Mouse (Mus musculus): ENCODE results near the gene Cplx2. TPM values are rescaled to one million over a fixed set of nuclear protein-coding genes. Genes with fewer than 3 reads are reported as not detected.

The Cplx2 gene
- polyA plus RNA-seq, 1 experiment = 1.9 TPM

DNA sequence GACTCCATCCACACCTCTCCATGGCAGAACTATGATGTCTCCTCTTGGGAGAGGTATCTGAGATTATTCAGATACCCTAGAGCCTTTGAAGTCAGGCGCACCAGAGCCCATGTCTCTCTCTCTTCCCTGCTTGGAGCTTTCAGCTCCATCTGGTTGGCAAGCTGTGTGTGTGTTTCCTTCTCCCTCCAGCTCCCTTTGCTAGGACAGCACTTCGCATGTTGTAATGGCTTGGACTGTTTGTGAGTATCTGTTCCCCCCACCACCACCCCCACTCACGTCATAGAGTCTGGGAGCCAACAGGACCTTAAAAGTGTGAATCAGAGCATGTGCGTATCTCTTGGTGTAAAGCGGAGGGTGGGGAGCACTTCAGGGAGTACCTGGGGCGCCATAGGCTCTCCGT is 6.5 kb upstream of the Cplx2 start:
- Histone ChIP-seq H3K27me3 (ENCODE audit: control insufficient read depth, insufficient read depth, low read length) (no peaks in the 10 kb centered on the region), H3K36me3 (ENCODE audit: control insufficient read depth, insufficient read depth, low read length) (no peaks in the 10 kb centered on the region), H3K4me1 (replicated peaks; ENCODE audit: control insufficient read depth, insufficient read depth, low read length) (no peaks in the 10 kb centered on the region), H3K4me3 (ENCODE audit: control insufficient read depth, insufficient read depth, low read length) (no peak overlapping the region), H3K27ac (ENCODE audit: control insufficient read depth, insufficient read depth, low read length) (no peak overlapping the region)
- TF ChIP-seq POLR2A (IDR thresholded peaks at IDR 0.05; ENCODE audit: control insufficient read depth, extremely low read depth, insufficient read depth, low read length, poor library complexity) = no peak
- no peak for TF ChIP-seq CTCF (IDR thresholded peaks at IDR 0.05; ENCODE audit: borderline replicate concordance, control insufficient read depth, extremely low read depth, insufficient read depth, low read length, poor library complexity)
- WGBS = 86% methylated on average over 7 of the region's 7 CpGs
- DNase-seq = no peak

DNA sequence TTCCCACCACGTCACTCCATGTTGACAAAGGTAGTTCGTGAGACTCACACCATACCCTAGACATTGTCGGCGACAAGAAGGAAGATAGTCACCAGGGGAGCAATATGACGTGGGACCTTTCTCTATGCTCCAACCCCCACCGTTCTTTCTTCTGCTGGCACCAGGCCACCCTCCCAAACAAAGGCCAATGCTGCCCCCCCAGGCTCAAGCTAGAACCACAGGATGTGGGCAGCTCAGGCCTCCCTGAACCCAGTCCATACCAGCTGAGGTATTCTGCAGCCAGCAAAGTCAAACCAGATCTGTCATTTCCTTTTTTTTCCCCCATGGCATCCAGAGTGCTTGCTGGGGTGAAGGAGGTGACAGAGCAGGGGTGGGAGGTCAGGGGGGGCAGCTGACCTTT is 3.4 kb upstream of the Cplx2 start:
- Histone ChIP-seq H3K27ac (ENCODE audit: control insufficient read depth, insufficient read depth, low read length) (no peak overlapping the region), H3K36me3 (ENCODE audit: control insufficient read depth, insufficient read depth, low read length) (no peaks in the 10 kb centered on the region), H3K27me3 (ENCODE audit: control insufficient read depth, insufficient read depth, low read length) (no peaks in the 10 kb centered on the region), H3K4me1 (replicated peaks; ENCODE audit: control insufficient read depth, insufficient read depth, low read length) (no peaks in the 10 kb centered on the region), H3K4me3 (ENCODE audit: control insufficient read depth, insufficient read depth, low read length) (no peak overlapping the region)
- 74% methylated on average over 6 of the region's 6 CpGs for WGBS
- TF ChIP-seq POLR2A (IDR thresholded peaks at IDR 0.05; ENCODE audit: control insufficient read depth, extremely low read depth, insufficient read depth, low read length, poor library complexity) (no peak), CTCF (IDR thresholded peaks at IDR 0.05; ENCODE audit: borderline replicate concordance, control insufficient read depth, extremely low read depth, insufficient read depth, low read length, poor library complexity) (no peak)
- DNase-seq = no peak

DNA sequence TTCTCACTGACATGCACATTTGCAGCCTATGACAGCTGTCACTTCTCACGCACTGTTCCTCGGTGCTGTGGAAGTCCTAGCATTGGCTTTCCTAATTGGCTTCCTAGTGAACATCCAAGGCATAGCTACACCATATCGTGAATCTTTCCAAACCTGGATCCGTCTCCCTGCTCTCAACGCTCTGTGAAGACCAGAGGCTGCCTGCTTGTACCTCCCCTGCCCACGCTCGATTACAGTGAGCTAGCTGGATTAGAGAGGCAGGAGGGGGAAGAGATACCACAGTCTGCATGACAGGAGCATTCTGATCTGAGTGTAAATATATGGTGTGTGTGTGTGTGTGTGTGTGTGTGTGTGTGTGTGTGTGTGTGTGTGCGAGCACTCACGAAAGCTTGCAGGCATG is 3.0 kb upstream of the Cplx2 start:
- DNase-seq = no peak
- 92% methylated on average over 9 of the region's 9 CpGs for WGBS
- Histone ChIP-seq H3K4me3 (ENCODE audit: control insufficient read depth, insufficient read depth, low read length) (no peak overlapping the region), H3K27ac (ENCODE audit: control insufficient read depth, insufficient read depth, low read length) (no peak overlapping the region), H3K4me1 (replicated peaks; ENCODE audit: control insufficient read depth, insufficient read depth, low read length) (no peaks in the 10 kb centered on the region), H3K27me3 (ENCODE audit: control insufficient read depth, insufficient read depth, low read length) (no peaks in the 10 kb centered on the region), H3K36me3 (ENCODE audit: control insufficient read depth, insufficient read depth, low read length) (no peaks in the 10 kb centered on the region)
- TF ChIP-seq POLR2A (IDR thresholded peaks at IDR 0.05; ENCODE audit: control insufficient read depth, extremely low read depth, insufficient read depth, low read length, poor library complexity) = no peak
- TF ChIP-seq CTCF (IDR thresholded peaks at IDR 0.05; ENCODE audit: borderline replicate concordance, control insufficient read depth, extremely low read depth, insufficient read depth, low read length, poor library complexity) = no peak

DNA sequence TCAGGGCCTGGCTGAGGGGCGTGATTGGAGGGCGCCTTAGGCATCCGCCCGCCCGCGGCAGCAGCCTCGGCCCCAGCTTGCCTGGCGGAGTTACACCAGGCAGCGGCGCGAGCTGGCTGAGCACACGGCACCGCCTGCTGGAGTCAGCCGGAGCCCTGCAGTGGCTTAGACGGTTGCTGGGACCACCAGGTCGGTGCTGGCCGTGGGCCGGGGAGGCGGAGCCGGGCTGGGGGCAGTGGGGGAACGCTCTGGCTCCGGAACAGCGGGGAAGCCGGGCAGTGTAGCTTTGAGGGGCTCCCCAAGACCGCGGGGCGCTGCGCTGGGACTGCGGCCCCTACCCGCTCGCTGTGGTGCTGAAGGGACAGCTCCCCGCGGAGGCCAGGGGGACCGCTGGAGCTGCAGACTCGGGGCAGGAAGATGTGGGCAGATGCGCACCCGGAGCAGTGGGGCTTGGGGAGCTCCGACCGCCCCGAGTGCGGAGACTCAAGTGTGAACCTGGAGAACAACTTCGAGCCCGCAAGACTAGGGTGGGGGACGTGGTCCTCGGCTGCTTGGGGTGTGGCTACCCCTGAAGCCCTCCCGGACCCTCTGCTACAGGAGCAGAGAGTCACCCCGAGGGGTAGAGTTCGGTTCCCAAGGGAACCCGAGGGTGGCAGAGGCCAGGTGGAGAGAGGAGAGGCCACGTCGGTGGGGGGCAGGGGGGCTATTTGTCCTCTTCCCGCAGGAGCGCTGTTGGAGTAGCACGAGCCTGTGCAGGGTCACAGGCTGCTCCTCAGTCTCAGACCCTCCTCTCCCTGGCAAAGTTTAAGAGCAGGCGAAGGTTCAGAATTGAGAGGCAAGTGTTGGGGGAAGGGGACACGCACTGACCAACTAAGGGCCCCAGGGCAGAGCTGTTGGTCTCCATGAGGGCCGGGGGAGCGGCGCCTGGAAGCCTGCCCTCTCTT is 510 bp downstream of the Cplx2 start:
- Histone ChIP-seq H3K36me3 (ENCODE audit: control insufficient read depth, insufficient read depth, low read length) (no peaks in the 10 kb centered on the region), H3K4me3 (ENCODE audit: control insufficient read depth, insufficient read depth, low read length) (no peak overlapping the region), H3K27ac (ENCODE audit: control insufficient read depth, insufficient read depth, low read length) (no peak overlapping the region), H3K27me3 (ENCODE audit: control insufficient read depth, insufficient read depth, low read length) (no peaks in the 10 kb centered on the region), H3K4me1 (replicated peaks; ENCODE audit: control insufficient read depth, insufficient read depth, low read length) (no peaks in the 10 kb centered on the region)
- peak; percentile 84 for DNase-seq
- no peak for TF ChIP-seq CTCF (IDR thresholded peaks at IDR 0.05; ENCODE audit: borderline replicate concordance, control insufficient read depth, extremely low read depth, insufficient read depth, low read length, poor library complexity)
- no peak for TF ChIP-seq POLR2A (IDR thresholded peaks at IDR 0.05; ENCODE audit: control insufficient read depth, extremely low read depth, insufficient read depth, low read length, poor library complexity)
- WGBS = 4% methylated on average over 59 of the region's 59 CpGs

DNA sequence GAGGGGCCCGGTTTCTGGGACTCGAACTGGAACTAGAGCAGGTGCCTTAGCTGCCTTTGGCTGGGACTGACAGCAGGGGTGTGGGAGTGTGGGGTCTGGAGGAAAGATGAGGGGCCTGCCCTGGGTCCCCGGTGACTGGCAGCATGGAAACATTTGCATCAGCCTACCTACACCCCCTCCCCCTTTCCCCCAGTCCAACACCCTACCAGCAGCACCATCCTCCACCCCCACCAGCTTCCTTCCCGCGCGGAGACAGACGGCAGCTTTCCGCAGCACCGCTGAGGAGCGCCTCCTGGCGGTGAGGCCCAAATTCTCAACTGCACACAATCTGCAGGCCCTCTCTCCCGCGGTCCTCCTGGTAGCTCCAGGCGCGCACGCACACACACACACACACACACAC is 1.5 kb downstream of the Cplx2 start:
- Histone ChIP-seq H3K4me1 (replicated peaks; ENCODE audit: control insufficient read depth, insufficient read depth, low read length) (no peaks in the 10 kb centered on the region), H3K27me3 (ENCODE audit: control insufficient read depth, insufficient read depth, low read length) (no peaks in the 10 kb centered on the region)

DNA sequence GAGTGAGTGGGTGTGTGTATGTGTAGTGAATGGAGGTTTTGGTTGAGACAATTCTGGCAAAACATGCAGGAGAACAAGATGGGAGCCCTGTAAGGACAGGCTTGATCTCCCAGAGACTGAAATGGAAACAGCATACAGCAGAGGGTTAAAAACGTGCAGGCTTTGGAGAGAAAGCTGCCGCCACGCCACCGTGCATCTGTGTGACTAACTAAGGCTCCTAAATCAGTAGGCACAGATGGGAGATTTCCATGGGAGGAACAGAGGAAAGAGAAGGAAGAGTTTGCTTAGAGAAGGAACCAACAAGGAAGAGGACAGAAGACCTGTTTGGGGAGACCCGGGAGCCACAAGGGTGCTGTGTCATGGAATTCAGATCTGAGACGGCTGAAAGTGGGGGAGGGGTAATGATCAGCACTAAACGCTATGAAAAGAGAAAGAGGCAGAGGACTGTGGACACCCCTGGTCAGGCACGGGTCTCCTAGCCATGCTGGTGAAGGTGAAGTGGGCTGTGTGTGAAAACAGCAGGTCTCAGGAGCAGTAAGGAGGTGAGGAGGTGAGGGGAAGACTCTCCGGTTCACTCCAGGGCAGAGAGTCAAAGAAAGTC is 3.1 kb downstream of the Cplx2 start:
- Histone ChIP-seq H3K4me3 (ENCODE audit: control insufficient read depth, insufficient read depth, low read length) (no peak overlapping the region), H3K36me3 (ENCODE audit: control insufficient read depth, insufficient read depth, low read length) (no peaks in the 10 kb centered on the region), H3K27me3 (ENCODE audit: control insufficient read depth, insufficient read depth, low read length) (no peaks in the 10 kb centered on the region), H3K27ac (ENCODE audit: control insufficient read depth, insufficient read depth, low read length) (no peak overlapping the region), H3K4me1 (replicated peaks; ENCODE audit: control insufficient read depth, insufficient read depth, low read length) (no peaks in the 10 kb centered on the region)
- no peak for DNase-seq
- TF ChIP-seq CTCF (IDR thresholded peaks at IDR 0.05; ENCODE audit: borderline replicate concordance, control insufficient read depth, extremely low read depth, insufficient read depth, low read length, poor library complexity) (no peak), POLR2A (IDR thresholded peaks at IDR 0.05; ENCODE audit: control insufficient read depth, extremely low read depth, insufficient read depth, low read length, poor library complexity) (no peak)
- 60% methylated on average over 9 of the region's 9 CpGs for WGBS

More for the DNA sequence above, 1.5 kb downstream of the Cplx2 start:
- peak; percentile 74; the same call in 1 of the 2 replicates for TF ChIP-seq CTCF (IDR thresholded peaks at IDR 0.05; ENCODE audit: borderline replicate concordance, control insufficient read depth, extremely low read depth, insufficient read depth, low read length, poor library complexity)
- no peak for TF ChIP-seq POLR2A (IDR thresholded peaks at IDR 0.05; ENCODE audit: control insufficient read depth, extremely low read depth, insufficient read depth, low read length, poor library complexity)
- 11% methylated on average over 15 of the region's 16 CpGs for WGBS
- Histone ChIP-seq H3K27ac (ENCODE audit: control insufficient read depth, insufficient read depth, low read length) (no peak overlapping the region), H3K4me3 (ENCODE audit: control insufficient read depth, insufficient read depth, low read length) (no peak overlapping the region), H3K36me3 (ENCODE audit: control insufficient read depth, insufficient read depth, low read length) (no peaks in the 10 kb centered on the region)
- peak; percentile 49 for DNase-seq
